Mouse (Mus musculus): ENCODE data around the gene Gm48552.

DNA sequence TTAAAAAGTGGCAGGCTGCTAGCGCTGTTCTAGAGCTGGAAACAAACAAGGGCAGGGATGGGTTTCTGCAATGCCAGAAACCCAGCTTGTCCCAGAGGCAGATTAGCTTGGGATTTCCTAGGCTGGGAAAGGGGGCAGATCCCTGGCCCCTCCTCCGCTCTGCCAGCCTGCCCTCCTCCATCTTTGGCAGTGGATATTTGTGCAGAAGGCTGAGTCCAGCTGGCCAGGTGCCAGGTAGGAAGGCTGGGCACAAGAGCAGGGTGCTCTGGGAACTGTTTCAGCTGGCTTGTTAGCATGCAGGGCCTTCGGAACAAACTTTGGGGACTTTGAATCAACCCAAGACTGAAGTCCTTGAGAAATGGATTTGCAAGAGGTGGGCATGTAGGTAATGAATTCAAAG is 46.6 kb downstream of the Gm48552 start:
- TF ChIP-seq CTCF (IDR thresholded peaks at IDR 0.05 in 2 of 3, conservative IDR thresholded peaks at IDR 0.05 in 1 of 3; ENCODE audit: control insufficient read depth in 1 of 3, insufficient read depth in 1 of 3, low read depth in 2 of 3, low read length in 3 of 3, poor library complexity in 1 of 3, severe bottlenecking in 1 of 3) (no peak), TCF12 (IDR thresholded peaks at IDR 0.05; ENCODE audit: low read depth, low read length) (no peak), E2F4 (IDR thresholded peaks at IDR 0.05; ENCODE audit: borderline replicate concordance, low read depth, low read length) (no peak), ZNF384 (IDR thresholded peaks at IDR 0.05; ENCODE audit: low read depth, low read length) (no peak), ZC3H11A (IDR thresholded peaks at IDR 0.05; ENCODE audit: low read depth, low read length) (no peak), EP300 (IDR thresholded peaks at IDR 0.05; ENCODE audit: low read depth in 1 of 2, low read length in 2 of 2) (no peak), POLR2A (IDR thresholded peaks at IDR 0.05; ENCODE audit: control insufficient read depth in 1 of 2, insufficient read depth in 1 of 2, low read depth in 1 of 2, low read length in 2 of 2, poor library complexity in 1 of 2) (no peak)
